Mouse (Mus musculus) thymus, adult 2 months (tissue): Measurements from ENCODE around the gene Zfyve21.

ENCODE experiments used
- CTCF ChIP-seq: fragments of 200-500 bp; IDR thresholded peaks from 2 replicates; pipeline ENCODE4 v1.5.1; 2012; ENCODE audit warnings: mild to moderate bottlenecking, control low read depth, low read length, moderate library complexity, borderline replicate concordance; ENCODE audit not compliant: control insufficient read depth, poor library complexity, insufficient read depth; ENCODE audit errors: extremely low read depth
- POLR2A ChIP-seq: fragments of 200-500 bp; IDR thresholded peaks from 2 replicates; pipeline ENCODE4 v1.6.1; 2012; ENCODE audit warnings: mild to moderate bottlenecking, low read length, control low read depth, moderate library complexity; ENCODE audit not compliant: control insufficient read depth, poor library complexity, insufficient read depth; ENCODE audit errors: extremely low read depth

DNA sequence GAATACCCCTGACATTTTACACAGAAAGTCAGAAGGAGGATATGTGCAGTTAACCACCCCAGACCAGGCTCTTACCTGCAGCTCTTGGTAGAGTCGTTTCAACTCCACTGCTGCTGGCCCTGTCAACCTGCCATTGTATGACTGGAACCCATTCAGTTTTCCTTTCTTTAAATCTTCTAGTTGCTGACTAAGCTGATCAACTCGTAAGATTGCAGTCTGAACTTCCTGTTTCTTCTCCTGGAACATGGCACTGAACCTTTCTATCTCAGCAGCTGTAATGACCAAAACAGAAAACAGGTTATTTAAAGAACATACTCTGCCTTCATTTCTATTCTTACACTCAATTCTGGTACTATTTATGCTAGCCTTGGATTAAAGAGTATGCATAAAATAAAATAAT is 29.5 kb downstream of the Zfyve21 start:
- TF ChIP-seq CTCF (no peak), POLR2A (no peak)
